Mouse (Mus musculus): ENCODE results near the gene Gm5622. TPM values are rescaled to one million over a fixed set of nuclear protein-coding genes. Genes with fewer than 3 reads are reported as not detected.

Gene Gm5622
- not detected for polyA plus RNA-seq (2014; fragmentation: Illumina TruSeq; extraction: RNeasy Lipid Tissue Mini Kit (QIAGEN cat#74804); ENCODE audit: low read depth, low replicate concordance)

DNA sequence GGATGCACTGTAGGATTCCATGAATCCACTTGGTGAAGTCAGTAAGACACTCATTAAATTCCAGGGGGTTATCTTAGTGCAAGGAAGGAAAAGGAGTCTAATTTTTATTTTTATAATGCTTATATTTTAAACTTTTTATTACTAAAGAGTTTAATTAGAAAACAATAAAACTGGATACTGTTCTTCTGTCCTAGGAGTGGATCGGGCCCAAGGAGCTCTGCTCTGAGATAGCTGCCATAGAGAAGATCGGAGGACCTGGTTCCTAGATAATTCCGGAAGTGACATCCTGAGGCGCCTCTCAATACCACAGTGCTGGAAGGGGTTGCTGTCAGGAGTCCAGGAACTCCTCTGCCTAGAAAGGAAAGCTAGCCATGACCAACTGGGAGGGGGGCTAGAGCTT, at the start of gene Gm5622:
TSS of gene Gm5622 (plus strand) at position 301 of the 400 bp plus-strand sequence.

DNA sequence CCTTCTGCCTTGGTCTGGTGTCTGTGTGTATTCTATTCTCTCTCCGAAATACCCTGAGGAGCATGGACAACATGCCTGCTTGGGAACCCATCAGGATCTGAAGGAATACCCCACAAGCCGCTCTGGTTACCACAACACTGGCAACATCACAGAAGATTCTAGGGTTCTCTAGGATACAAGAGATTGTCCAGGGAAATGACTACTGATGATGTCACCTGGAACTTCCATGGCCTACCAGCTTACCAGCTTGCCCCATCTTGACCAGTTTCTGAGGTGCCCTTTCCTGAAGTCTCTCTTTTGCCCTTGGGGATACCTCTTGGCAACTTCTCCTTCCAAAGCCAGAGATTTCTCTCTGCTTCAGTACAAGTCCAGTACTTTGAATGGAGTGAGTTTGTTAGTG, 21.4 kb downstream of the Gm5622 start, which contains the start of gene Gm17175:
TSS of gene Gm17175 (minus strand) at position 101 of the 400 bp plus-strand sequence.

GRCm38 (mm10) chr14:51592039-51592438, 39.4 kb downstream of the Gm5622 start, which contains the start of gene Gm17174:
Gene Gm17174, minus strand, starts transcription at chr14:51592139.

GRCm38 (mm10) chr14:51611210-51611609, 58.6 kb downstream of the Gm5622 start, which contains the start of gene Gm17078:
Gene Gm17078, minus strand, starts transcription at chr14:51611310.

DNA sequence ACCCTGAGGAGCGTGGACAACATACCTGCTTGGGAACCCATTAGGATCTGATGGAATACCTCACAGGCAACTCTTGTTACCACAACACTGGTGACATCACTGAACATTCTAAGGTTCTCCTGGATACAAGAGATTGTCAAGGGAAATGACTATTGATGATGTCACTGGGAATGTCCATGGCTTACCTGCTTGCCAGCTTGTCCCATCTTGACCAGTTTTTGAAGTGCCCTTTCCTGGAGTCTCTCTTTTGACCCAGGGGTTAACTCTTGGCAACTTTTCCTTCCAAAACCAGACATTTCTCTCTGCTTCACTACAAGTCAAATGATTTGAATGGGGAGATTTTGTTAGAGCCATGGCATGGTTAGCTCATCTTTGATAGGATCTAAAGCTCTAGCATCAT, 83.0 kb downstream of the Gm5622 start, which contains the start of gene Gm4181:
TSS of gene Gm4181 (minus strand) at position 101 of the 400 bp plus-strand sequence.

GRCm38 (mm10) chr14:51695368-51695767, 142.8 kb downstream of the Gm5622 start, which contains the start of gene Gm17079:
Gene Gm17079, minus strand, starts transcription at chr14:51695468.

Other genes with a start within 250 kb of the Gm5622 start
- not detected for gene Gm7247, start 191.0 kb upstream of the Gm5622 start, polyA plus RNA-seq (2014; fragmentation: Illumina TruSeq; extraction: RNeasy Lipid Tissue Mini Kit (QIAGEN cat#74804); ENCODE audit: low read depth, low replicate concordance)
- not detected for gene Vmn2r88, start 142.0 kb upstream of the Gm5622 start, polyA plus RNA-seq (2014; fragmentation: Illumina TruSeq; extraction: RNeasy Lipid Tissue Mini Kit (QIAGEN cat#74804); ENCODE audit: low read depth, low replicate concordance)
- gene Vmn2r89, start 100.9 kb upstream of the Gm5622 start, polyA plus RNA-seq (2014; fragmentation: Illumina TruSeq; extraction: RNeasy Lipid Tissue Mini Kit (QIAGEN cat#74804); ENCODE audit: low read depth, low replicate concordance), result not detected
- gene Gm17175, start 21.3 kb downstream of the Gm5622 start, polyA plus RNA-seq (2014; fragmentation: Illumina TruSeq; extraction: RNeasy Lipid Tissue Mini Kit (QIAGEN cat#74804); ENCODE audit: low read depth, low replicate concordance), result not detected
- gene Gm17174, start 39.3 kb downstream of the Gm5622 start, polyA plus RNA-seq (2014; fragmentation: Illumina TruSeq; extraction: RNeasy Lipid Tissue Mini Kit (QIAGEN cat#74804); ENCODE audit: low read depth, low replicate concordance), result not detected
- gene Gm17078, start 58.5 kb downstream of the Gm5622 start, polyA plus RNA-seq (2014; fragmentation: Illumina TruSeq; extraction: RNeasy Lipid Tissue Mini Kit (QIAGEN cat#74804); ENCODE audit: low read depth, low replicate concordance), result not detected
- gene Gm4181, start 82.9 kb downstream of the Gm5622 start, polyA plus RNA-seq (2014; fragmentation: Illumina TruSeq; extraction: RNeasy Lipid Tissue Mini Kit (QIAGEN cat#74804); ENCODE audit: low read depth, low replicate concordance), result not detected
- not detected for gene Gm17079, start 142.7 kb downstream of the Gm5622 start, polyA plus RNA-seq (2014; fragmentation: Illumina TruSeq; extraction: RNeasy Lipid Tissue Mini Kit (QIAGEN cat#74804); ENCODE audit: low read depth, low replicate concordance)
- not detected for gene Gm5800, start 164.4 kb downstream of the Gm5622 start, polyA plus RNA-seq (2014; fragmentation: Illumina TruSeq; extraction: RNeasy Lipid Tissue Mini Kit (QIAGEN cat#74804); ENCODE audit: low read depth, low replicate concordance)
- gene Ang4, start 220.8 kb downstream of the Gm5622 start, polyA plus RNA-seq (2014; fragmentation: Illumina TruSeq; extraction: RNeasy Lipid Tissue Mini Kit (QIAGEN cat#74804); ENCODE audit: low read depth, low replicate concordance), result not detected
- not detected for gene AY358078, start 247.3 kb downstream of the Gm5622 start, polyA plus RNA-seq (2014; fragmentation: Illumina TruSeq; extraction: RNeasy Lipid Tissue Mini Kit (QIAGEN cat#74804); ENCODE audit: low read depth, low replicate concordance)